Mouse (Mus musculus) limb, embryonic 11.5 days (tissue): Measurements from ENCODE around the gene Olfr435. TPM values are rescaled to one million over a fixed set of nuclear protein-coding genes. Genes with fewer than 3 reads are reported as not detected.

Experiments used
- ATAC-seq: fragments of 200-750 bp; cut with Nextera tagmentation; 2 replicates; pipeline ENCODE4 v1.8.0; 2017; ENCODE audit warnings: low read depth; ENCODE audit not compliant: insufficient number of reproducible peaks, low FRiP score, low TSS enrichment
- DNase-seq: peaks from one replicate; pipeline ENCODE4 v3.0.0-alpha.2; 2015; ENCODE audit warnings: low spot score
- H3K27ac ChIP-seq: fragments of 300-500 bp; sonication (generic); replicated peaks from 2 replicates; pipeline ENCODE4 v1.5.1; 2014; ENCODE audit warnings: low read depth, mild to moderate bottlenecking, low read length
- H3K27me3 ChIP-seq: fragments of 300-500 bp; sonication (generic); 2 replicates; pipeline ENCODE4 v1.6.1; 2014; ENCODE audit warnings: mild to moderate bottlenecking, low read length, mixed read lengths; ENCODE audit not compliant: control insufficient read depth, insufficient read depth
- H3K36me3 ChIP-seq: fragments of 300-500 bp; sonication (generic); 2 replicates; pipeline ENCODE4 v1.6.1; 2014; ENCODE audit warnings: mild to moderate bottlenecking, low read length, moderate library complexity, mixed read lengths; ENCODE audit not compliant: control insufficient read depth, insufficient read depth
- H3K4me1 ChIP-seq: fragments of 300-500 bp; sonication (generic); 2 replicates; pipeline ENCODE4 v1.6.1; 2014; ENCODE audit warnings: low read length, mixed read lengths; ENCODE audit not compliant: control insufficient read depth, insufficient read depth
- H3K4me2 ChIP-seq: fragments of 300-500 bp; sonication (generic); 2 replicates; pipeline ENCODE4 v1.6.1; 2014; ENCODE audit warnings: low read depth, mild to moderate bottlenecking, moderate library complexity; ENCODE audit not compliant: severe bottlenecking
- H3K4me3 ChIP-seq: fragments of 300-500 bp; sonication (generic); 2 replicates; pipeline ENCODE4 v1.5.1; 2014; ENCODE audit warnings: low read depth, low read length
- H3K9ac ChIP-seq: fragments of 300-500 bp; sonication (generic); 2 replicates; pipeline ENCODE4 v1.6.1; 2014; ENCODE audit warnings: mild to moderate bottlenecking, low read length
- H3K9me3 ChIP-seq: fragments of 300-500 bp; sonication (generic); 2 replicates; pipeline ENCODE4 v1.6.1; 2016; ENCODE audit warnings: low read length; ENCODE audit not compliant: control insufficient read depth
- WGBS: fragments of 180-500 bp; shearing (Covaris S2); extraction: QIAGEN DNeasy Blood & Tissue Kit; methylation state at CpG from one replicate; pipeline ENCODE4 v1.1.7; 2014; 5-methylcytosine and 5-hydroxymethylcytosine counted together
- polyA plus RNA-seq: library from polyadenylated mRNA; unstranded; fragments of >200 nt; fragmentation: Nextera tagmentation; extraction: Ambion mirVana; gene quantifications from 2 replicates; pipeline ENCODE4 v1.2.1, GENCODE M21; 2014

Gene Olfr435
- polyA plus RNA-seq = not detected in 2 replicates

GRCm38 (mm10) chr6:43196781-43197180 is at the start of gene Olfr435:
Gene Olfr435 (plus strand): TSS chr6:43197146.
- Histone ChIP-seq H3K9ac (no peak within 1 kb of the TSS), H3K27me3 (no peaks in the 10 kb centered on the region), H3K4me2 (no peak within 1 kb of the TSS), H3K27ac (no peak within 1 kb of the TSS), H3K4me3 (no peak within 1 kb of the TSS), H3K9me3 (no peaks in the 10 kb centered on the region), H3K36me3 (no peaks in the 10 kb centered on the region), H3K4me1 (no peaks in the 10 kb centered on the region)
- DNase-seq = no peak
- no peak for ATAC-seq

GRCm38 (mm10) chr6:43159502-43159901 is 37.4 kb upstream of the Olfr435 start:
- Histone ChIP-seq H3K4me1 (no peaks in the 10 kb centered on the region), H3K27ac (no peak overlapping the region), H3K9ac (no peak overlapping the region), H3K36me3 (no peaks in the 10 kb centered on the region), H3K27me3 (no peaks in the 10 kb centered on the region), H3K4me3 (no peak overlapping the region), H3K4me2 (no peak overlapping the region), H3K9me3 (no peaks in the 10 kb centered on the region)
- no peak for ATAC-seq
- DNase-seq = no peak
- 63% methylated on average over 1 of the region's 1 CpGs for WGBS

- H3K4me1 ChIP-seq = no peaks in the 10 kb centered on the region
- no peak for ATAC-seq
- DNase-seq = no peak
- no peaks in the 10 kb centered on the region for H3K36me3 ChIP-seq
- no peak within 1 kb of the TSS for H3K9ac ChIP-seq
- H3K4me3 ChIP-seq = no peak within 1 kb of the TSS
- H3K4me2 ChIP-seq = no peak within 1 kb of the TSS
- 72% methylated on average over 3 of the region's 3 CpGs for WGBS
- H3K9me3 ChIP-seq = no peaks in the 10 kb centered on the region
- H3K27me3 ChIP-seq = no peaks in the 10 kb centered on the region
- H3K27ac ChIP-seq = no peak within 1 kb of the TSS
Observed at GRCm38 (mm10) chr6:43162982-43163381, 34.0 kb upstream of the Olfr435 start, which contains the start of gene Olfr437. Gene Olfr437 (plus strand): TSS chr6:43163282.

- ATAC-seq = no peak
- H3K4me2 ChIP-seq = no peak overlapping the region
- H3K9ac ChIP-seq = no peak overlapping the region
- H3K36me3 ChIP-seq = no peaks in the 10 kb centered on the region
- no peaks in the 10 kb centered on the region for H3K4me1 ChIP-seq
- no peak for DNase-seq
- no peaks in the 10 kb centered on the region for H3K27me3 ChIP-seq
- no peak overlapping the region for H3K27ac ChIP-seq
- WGBS = 89% methylated on average over 4 of the region's 4 CpGs
- H3K4me3 ChIP-seq = no peak overlapping the region
- no peaks in the 10 kb centered on the region for H3K9me3 ChIP-seq
Observed at GRCm38 (mm10) chr6:43167246-43167645, 29.7 kb upstream of the Olfr435 start.

GRCm38 (mm10) chr6:43171840-43172239 is 25.1 kb upstream of the Olfr435 start, which contains the start of gene Olfr13:
Gene Olfr13 (plus strand): TSS chr6:43172140.
- Histone ChIP-seq H3K4me3 (no peak within 1 kb of the TSS), H3K9me3 (no peaks in the 10 kb centered on the region), H3K27me3 (no peaks in the 10 kb centered on the region), H3K36me3 (no peaks in the 10 kb centered on the region), H3K27ac (no peak within 1 kb of the TSS), H3K9ac (no peak within 1 kb of the TSS), H3K4me1 (no peaks in the 10 kb centered on the region), H3K4me2 (no peak within 1 kb of the TSS)
- DNase-seq (no peak), ATAC-seq (no peak)
- 76% methylated on average over 4 of the region's 4 CpGs for WGBS

- Histone ChIP-seq H3K4me3 (no peak overlapping the region), H3K4me1 (no peaks in the 10 kb centered on the region), H3K27ac (no peak overlapping the region), H3K9ac (no peak overlapping the region), H3K9me3 (no peaks in the 10 kb centered on the region), H3K4me2 (no peak overlapping the region), H3K27me3 (no peaks in the 10 kb centered on the region), H3K36me3 (no peaks in the 10 kb centered on the region)
- WGBS = 68% methylated on average over 1 of the region's 1 CpGs
- ATAC-seq = no peak
- no peak for DNase-seq
Observed at GRCm38 (mm10) chr6:43178129-43178528, 18.8 kb upstream of the Olfr435 start.

GRCm38 (mm10) chr6:43178584-43179501 is 18.1 kb upstream of the Olfr435 start:
- 82% methylated on average over 6 of the region's 6 CpGs for WGBS
- H3K36me3 ChIP-seq = no peaks in the 10 kb centered on the region
- H3K4me2 ChIP-seq = no peak overlapping the region
- H3K9ac ChIP-seq = no peak overlapping the region
- no peak for DNase-seq
- no peaks in the 10 kb centered on the region for H3K27me3 ChIP-seq
- no peak overlapping the region for H3K4me3 ChIP-seq
- ATAC-seq = no peak
- H3K9me3 ChIP-seq = no peaks in the 10 kb centered on the region
- no peak overlapping the region for H3K27ac ChIP-seq
- H3K4me1 ChIP-seq = no peaks in the 10 kb centered on the region

GRCm38 (mm10) chr6:43190986-43191385 is 6.0 kb upstream of the Olfr435 start:
- no peaks in the 10 kb centered on the region for H3K36me3 ChIP-seq
- no peaks in the 10 kb centered on the region for H3K9me3 ChIP-seq
- 81% methylated on average over 3 of the region's 3 CpGs for WGBS

More at GRCm38 (mm10) chr6:43190986-43191385, 6.0 kb upstream of the Olfr435 start:
- no peak for DNase-seq
- Histone ChIP-seq H3K4me2 (no peak overlapping the region), H3K9ac (no peak overlapping the region), H3K4me1 (no peaks in the 10 kb centered on the region), H3K27ac (no peak overlapping the region), H3K27me3 (no peaks in the 10 kb centered on the region), H3K4me3 (no peak overlapping the region)
- no peak for ATAC-seq
